Comparison of ENCODE assay signal across 12 mouse cellular contexts in the genomic region with DNA sequence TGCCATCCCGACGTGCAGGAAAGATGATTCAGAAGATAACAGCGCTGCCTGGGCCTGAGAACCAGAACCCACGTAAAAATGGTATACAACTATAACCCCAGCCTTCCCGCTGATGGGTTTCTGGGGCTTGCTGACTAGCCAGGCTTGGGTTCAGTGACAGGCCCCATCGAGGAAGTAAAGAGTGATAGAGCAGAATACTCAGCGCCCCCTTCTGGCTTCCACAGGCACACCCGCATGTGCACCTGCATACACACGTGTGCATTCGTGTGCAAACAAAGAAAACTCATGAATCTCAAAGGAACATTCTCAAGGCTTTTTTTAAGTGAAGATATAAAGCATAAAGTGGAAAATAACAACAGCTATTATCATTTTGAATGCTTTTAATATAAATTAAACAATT. TPM values are rescaled to one million over a fixed set of nuclear protein-coding genes. Genes with fewer than 3 reads are reported as not detected.
A peak's percentile ranks its signal among the peaks of the same experiment; 100 is the strongest.
DNase-seq lines count a peak whose midpoint lies in the region; ATAC-seq and TF ChIP-seq lines count a peak whose summit lies in the region.
"Had no signal": no experiment of that assay in that cellular context is flagged by ENCODE, and none has a peak within 500 bp of the region (broad histone marks: within the 10 kb centered on the region; RNA-seq: fewer than 3 reads in every experiment).

No protein-coding gene starts in this region.

- TF ChIP-seq POLR2A in bone marrow macrophage, adult 2 months (IDR thresholded peaks at IDR 0.05; ENCODE audit: borderline replicate concordance, low read depth, low read length), result no peak

- H3K4me3 ChIP-seq in hindbrain, embryonic 11.5 days (ENCODE audit: low read depth, low read length), result no peak overlapping the region
- no peak overlapping the region for H3K4me3 ChIP-seq in hindbrain, embryonic 16.5 days (ENCODE audit: low read length)
- no peak overlapping the region for H3K4me3 ChIP-seq in bone marrow macrophage, adult 2 months (ENCODE audit: insufficient read depth, low read length)
- no peak overlapping the region for H3K4me3 ChIP-seq in heart, embryonic 10.5 days
- H3K4me3 ChIP-seq in midbrain, embryonic 15.5 days, result no peak overlapping the region
- H3K4me3 ChIP-seq: liver, embryonic 13.5 days had no signal

- no peak overlapping the region for H3K9ac ChIP-seq in hindbrain, embryonic 11.5 days (ENCODE audit: low read depth, low read length)
- H3K9ac ChIP-seq in hindbrain, embryonic 16.5 days (ENCODE audit: low read depth, low read length), result no peak overlapping the region
- H3K9ac ChIP-seq in midbrain, embryonic 15.5 days, result no peak overlapping the region
- H3K9ac ChIP-seq: liver, embryonic 13.5 days had no signal

- H3K36me3 ChIP-seq in hindbrain, embryonic 11.5 days (ENCODE audit: control insufficient read depth, insufficient read depth, low read length), result no peaks in the 10 kb centered on the region
- no peaks in the 10 kb centered on the region for H3K36me3 ChIP-seq in hindbrain, embryonic 16.5 days (ENCODE audit: control insufficient read depth, insufficient read depth, low read length)
- H3K36me3 ChIP-seq in heart, embryonic 10.5 days, result no peaks in the 10 kb centered on the region
- H3K36me3 ChIP-seq in midbrain, embryonic 15.5 days (replicated peaks), result no peaks in the 10 kb centered on the region
- H3K36me3 ChIP-seq: liver, embryonic 13.5 days had no signal

- H3K9me3 ChIP-seq in hindbrain, embryonic 11.5 days (ENCODE audit: control insufficient read depth, low read length), result no peaks in the 10 kb centered on the region
- H3K9me3 ChIP-seq in hindbrain, embryonic 16.5 days (ENCODE audit: control insufficient read depth, low read length), result no peaks in the 10 kb centered on the region
- H3K9me3 ChIP-seq in heart, embryonic 10.5 days, result no peaks in the 10 kb centered on the region
- H3K9me3 ChIP-seq in midbrain, embryonic 15.5 days, result no peaks in the 10 kb centered on the region
- H3K9me3 ChIP-seq: liver, embryonic 13.5 days had no signal

- H3K4me1 ChIP-seq in hindbrain, embryonic 11.5 days (replicated peaks; ENCODE audit: control insufficient read depth, insufficient read depth, low read length), result peaks cover 3% of the 10 kb centered on the region; the same call in 1 of the 2 replicates
- H3K4me1 ChIP-seq in hindbrain, embryonic 16.5 days (ENCODE audit: control insufficient read depth, insufficient read depth, low read depth, low read length), result peaks cover 8% of the 10 kb centered on the region
- H3K4me1 ChIP-seq in bone marrow macrophage, adult 2 months (ENCODE audit: control insufficient read depth, insufficient read depth, low read length), result peaks cover 3% of the 10 kb centered on the region; the same call in 1 of the 2 replicates
- H3K4me1 ChIP-seq in heart, embryonic 10.5 days, result peaks cover 12% of the 10 kb centered on the region
- H3K4me1 ChIP-seq in midbrain, embryonic 15.5 days, result peaks cover 13% of the 10 kb centered on the region

- H3K27me3 ChIP-seq in hindbrain, embryonic 11.5 days (ENCODE audit: control insufficient read depth, insufficient read depth, low read length), result peaks cover 6% of the 10 kb centered on the region
- peaks cover 11% of the 10 kb centered on the region; the same call in 1 of the 2 replicates for H3K27me3 ChIP-seq in hindbrain, embryonic 16.5 days (replicated peaks; ENCODE audit: control insufficient read depth, insufficient read depth, low read length)
- H3K27me3 ChIP-seq in heart, embryonic 10.5 days (ENCODE audit: insufficient read depth, poor library complexity, severe bottlenecking), result peaks cover 43% of the 10 kb centered on the region
- H3K27me3 ChIP-seq in midbrain, embryonic 15.5 days (replicated peaks), result peaks cover 26% of the 10 kb centered on the region

- 37% methylated on average over 10 of the region's 10 CpGs for WGBS in hindbrain, embryonic 11.5 days
- WGBS in hindbrain, embryonic 16.5 days, result 40% methylated on average over 10 of the region's 10 CpGs
- WGBS in heart, embryonic 10.5 days, result 43% methylated on average over 10 of the region's 10 CpGs
- 40% methylated on average over 10 of the region's 10 CpGs for WGBS in midbrain, embryonic 15.5 days

- peak; percentile 27 for DNase-seq in hindbrain, embryonic 11.5 days (ENCODE audit: low spot score)
- DNase-seq in B cell, adult 2 months, result peak; percentile 32 to 42
- peak; percentile 86 for DNase-seq in naive thymus-derived CD4-positive, alpha-beta T cell, adult 2 months (ENCODE audit: low read depth)
- DNase-seq in frontal cortex, postnatal 36 days (ENCODE audit: low spot score in 2 of 2), result no peak
- no peak for DNase-seq in heart, embryonic 10.5 days (ENCODE audit: low spot score)
- DNase-seq: cerebellum, postnatal 36 days; gastrocnemius, postnatal 14 days; liver, embryonic 13.5 days had no signal

- ATAC-seq in hindbrain, embryonic 11.5 days (ENCODE audit: low FRiP score), result no peak
- no peak for ATAC-seq in hindbrain, embryonic 16.5 days
- no peak for ATAC-seq in midbrain, embryonic 15.5 days (replicated peaks)

- peak; percentile 43; the same call in 1 of the 2 replicates for TF ChIP-seq CTCF in bone marrow macrophage, adult 2 months (IDR thresholded peaks at IDR 0.05; ENCODE audit: low read depth, low read length)

- no peak overlapping the region for H3K27ac ChIP-seq in hindbrain, embryonic 11.5 days (ENCODE audit: low read depth, low read length)
- H3K27ac ChIP-seq in hindbrain, embryonic 16.5 days (ENCODE audit: low read depth, low read length), result no peak overlapping the region
- H3K27ac ChIP-seq in bone marrow macrophage, adult 2 months (ENCODE audit: insufficient read depth, low read depth, low read length), result no peak overlapping the region
- no peak overlapping the region for H3K27ac ChIP-seq in heart, embryonic 10.5 days
- no peak overlapping the region for H3K27ac ChIP-seq in midbrain, embryonic 15.5 days
- H3K27ac ChIP-seq: liver, embryonic 13.5 days had no signal

- H3K4me2 ChIP-seq in hindbrain, embryonic 11.5 days (replicated peaks; ENCODE audit: low read depth, low read length), result no peak overlapping the region
- no peak overlapping the region for H3K4me2 ChIP-seq in hindbrain, embryonic 16.5 days (ENCODE audit: low read length)
- no peak overlapping the region for H3K4me2 ChIP-seq in midbrain, embryonic 15.5 days

RNA-seq across cellular contexts. Expression of a gene that starts 1.5 kb away (rescaled TPM):
- 0.36 and 0.45 TPM in 2 replicates for polyA plus RNA-seq in hindbrain, embryonic 11.5 days (2014; fragmentation: Nextera tagmentation; extraction: Ambion mirVana)
- 0.64 and 1.9 TPM in 2 replicates for polyA plus RNA-seq in hindbrain, embryonic 16.5 days (2015; fragmentation: Nextera tagmentation; extraction: Ambion mirVana)
- polyA plus RNA-seq in bone marrow macrophage, adult 2 months (2012; ENCODE audit: insufficient read depth, insufficient read length, missing spikeins), result 0.25 TPM in 1 of 2 replicates, not detected in the other
- polyA plus RNA-seq in heart, embryonic 10.5 days (2016; fragmentation: Nextera tagmentation; extraction: Ambion mirVana), result 0.10 and 0.68 TPM in 2 replicates
- polyA plus RNA-seq in midbrain, embryonic 15.5 days (2015; fragmentation: Nextera tagmentation; extraction: Ambion mirVana), result 0.93 and 1.6 TPM in 2 replicates

RNA-seq across cellular contexts. Expression of a gene that starts 2.1 kb away (rescaled TPM):
- polyA plus RNA-seq in hindbrain, embryonic 11.5 days (2014; fragmentation: Nextera tagmentation; extraction: Ambion mirVana), result not detected in 2 replicates
- not detected in 2 replicates for polyA plus RNA-seq in hindbrain, embryonic 16.5 days (2015; fragmentation: Nextera tagmentation; extraction: Ambion mirVana)
- not detected in 2 replicates for polyA plus RNA-seq in bone marrow macrophage, adult 2 months (2012; ENCODE audit: insufficient read depth, insufficient read length, missing spikeins)
- polyA plus RNA-seq in heart, embryonic 10.5 days (2016; fragmentation: Nextera tagmentation; extraction: Ambion mirVana), result not detected in 2 replicates
- polyA plus RNA-seq in midbrain, embryonic 15.5 days (2015; fragmentation: Nextera tagmentation; extraction: Ambion mirVana), result not detected in 2 replicates
- polyA plus RNA-seq: intestine, embryonic 14.5 days; liver, embryonic 13.5 days had no signal

RNA-seq across cellular contexts. Expression of a gene that starts 58.8 kb away (rescaled TPM):
- polyA plus RNA-seq in hindbrain, embryonic 11.5 days (2014; fragmentation: Nextera tagmentation; extraction: Ambion mirVana), result 5.9 and 6.3 TPM in 2 replicates
- 8.3 and 8.4 TPM in 2 replicates for polyA plus RNA-seq in hindbrain, embryonic 16.5 days (2015; fragmentation: Nextera tagmentation; extraction: Ambion mirVana)
- not detected in 2 replicates for polyA plus RNA-seq in bone marrow macrophage, adult 2 months (2012; ENCODE audit: insufficient read depth, insufficient read length, missing spikeins)
- 0.43 and 1.3 TPM in 2 replicates for polyA plus RNA-seq in heart, embryonic 10.5 days (2016; fragmentation: Nextera tagmentation; extraction: Ambion mirVana)
- polyA plus RNA-seq in midbrain, embryonic 15.5 days (2015; fragmentation: Nextera tagmentation; extraction: Ambion mirVana), result 6.2 and 7.2 TPM in 2 replicates
- polyA plus RNA-seq: liver, embryonic 13.5 days had no signal

Comparison
In these comparisons a context has a peak if more than half of its experiments do, and no peak if none do; other contexts are left out.
1. DNase-seq: peak in hindbrain, embryonic 11.5 days (single experiment), B cell, adult 2 months (2 of 2) and naive thymus-derived CD4-positive, alpha-beta T cell, adult 2 months (single experiment); none in frontal cortex, postnatal 36 days (0 of 2) and heart, embryonic 10.5 days (single experiment).